Mouse (Mus musculus) MEL (cell line): ENCODE measurements around the gene Ctps. TPM values are rescaled to one million over a fixed set of nuclear protein-coding genes. Genes with fewer than 3 reads are reported as not detected.

Experiments used
- DNase-seq: peaks from one replicate; pipeline ENCODE4 v3.0.0; 2011; ENCODE audit warnings: low read depth, low spot score
- H3K27ac ChIP-seq: 2 replicates; pipeline ENCODE4 v1.5.1; 2012; ENCODE audit warnings: low read depth, mild to moderate bottlenecking, control low read depth, low read length, moderate library complexity; ENCODE audit not compliant: control insufficient read depth
- H3K27me3 ChIP-seq, 2 experiments: fragments of 150-350 bp in 1 of 2; sonication (generic) in 1 of 2; 2 replicates each; pipeline ENCODE4 v1.6.1; 2012; ENCODE audit warnings: low read length in 2 of 2, mild to moderate bottlenecking in 2 of 2, improper control_type of control experiment in 1 of 2, moderate library complexity in 1 of 2; ENCODE audit not compliant: insufficient read depth in 2 of 2, control insufficient read depth in 1 of 2
- H3K36me3 ChIP-seq, 2 experiments: 2 replicates each; pipeline ENCODE4 v1.6.1; 2012 to 2014; ENCODE audit warnings: low read length in 2 of 2, improper control_type of control experiment in 1 of 2, inconsistent platforms in 1 of 2, mild to moderate bottlenecking in 1 of 2; ENCODE audit not compliant: insufficient read depth in 2 of 2, control insufficient read depth in 1 of 2
- H3K4me1 ChIP-seq, 2 experiments: fragments of 150-350 bp in 1 of 2; sonication (generic) in 1 of 2; 2 replicates each; pipeline ENCODE4 v1.6.1; 2012; ENCODE audit warnings: low read length in 2 of 2, improper control_type of control experiment in 1 of 2, mild to moderate bottlenecking in 1 of 2; ENCODE audit not compliant: insufficient read depth in 2 of 2, control insufficient read depth in 1 of 2
- H3K4me3 ChIP-seq, 2 experiments: fragments of 150-350 bp in 1 of 2; sonication (generic) in 1 of 2; 2 replicates each; pipeline ENCODE4 v1.5.1; 2012; ENCODE audit warnings: low read depth in 2 of 2, low read length in 2 of 2, mild to moderate bottlenecking in 2 of 2, moderate library complexity in 2 of 2, control low read depth in 1 of 2, improper control_type of control experiment in 1 of 2; ENCODE audit not compliant: control insufficient read depth in 1 of 2, insufficient read depth in 1 of 2
- H3K79me2 ChIP-seq: 2 replicates; pipeline ENCODE4 v1.6.1; 2012; ENCODE audit warnings: mild to moderate bottlenecking, low read length, moderate library complexity; ENCODE audit not compliant: control insufficient read depth, poor library complexity, insufficient read depth
- H3K9ac ChIP-seq: 2 replicates; pipeline ENCODE4 v1.6.1; 2012; ENCODE audit warnings: low read depth, mild to moderate bottlenecking, control low read depth, low read length, moderate library complexity; ENCODE audit not compliant: control insufficient read depth, poor library complexity, severe bottlenecking
- H3K9me3 ChIP-seq: fragments of 150-350 bp; sonication (generic); replicated peaks from 2 replicates; pipeline ENCODE4 v1.6.1; 2012; ENCODE audit warnings: mild to moderate bottlenecking, low read length, improper control_type of control experiment, moderate library complexity; ENCODE audit not compliant: insufficient read depth
- CHD2 ChIP-seq: IDR thresholded peaks from 2 replicates; pipeline ENCODE4 v1.6.1; 2011; ENCODE audit warnings: low read length, improper control_type of control experiment
- CTCF ChIP-seq, 3 experiments: IDR thresholded peaks in 2 of 3; conservative IDR thresholded peaks in 1 of 3; 2 replicates each; pipeline ENCODE4 v1.5.1; 2011 to 2012; ENCODE audit warnings: low read length in 3 of 3, low read depth in 2 of 3, mild to moderate bottlenecking in 2 of 3, improper control_type of control experiment in 1 of 3, inconsistent platforms in 1 of 3, mixed read lengths in 1 of 3, moderate library complexity in 1 of 3; ENCODE audit not compliant: control insufficient read depth in 1 of 3, insufficient read depth in 1 of 3, poor library complexity in 1 of 3, severe bottlenecking in 1 of 3
- E2F4 ChIP-seq: IDR thresholded peaks from 2 replicates; pipeline ENCODE4 v1.6.1; 2011; ENCODE audit warnings: low read depth, low read length, improper control_type of control experiment, borderline replicate concordance
- ELF1 ChIP-seq: IDR thresholded peaks from 2 replicates; pipeline ENCODE4 v1.6.1; 2014; ENCODE audit warnings: low read depth, mild to moderate bottlenecking, inconsistent platforms, low read length, improper control_type of control experiment, moderate library complexity
- ETS1 ChIP-seq: IDR thresholded peaks from 2 replicates; pipeline ENCODE4 v1.6.1; 2012; ENCODE audit warnings: low read depth, mild to moderate bottlenecking, inconsistent platforms, low read length, improper control_type of control experiment, moderate library complexity
- GABPA ChIP-seq: IDR thresholded peaks from 2 replicates; pipeline ENCODE4 v1.6.1; 2012; ENCODE audit warnings: low read depth, mild to moderate bottlenecking, inconsistent platforms, low read length, improper control_type of control experiment, moderate library complexity
- HCFC1 ChIP-seq: IDR thresholded peaks from 2 replicates; pipeline ENCODE4 v1.6.1; 2012; ENCODE audit warnings: low read depth, mild to moderate bottlenecking, inconsistent platforms, low read length, improper control_type of control experiment, moderate library complexity
- MAX ChIP-seq: IDR thresholded peaks from 2 replicates; pipeline ENCODE4 v1.6.1; 2011; ENCODE audit warnings: low read length, improper control_type of control experiment
- POLR2A ChIP-seq, 2 experiments: IDR thresholded peaks; 2 replicates each; pipeline ENCODE4 v1.6.1; 2011 to 2012; ENCODE audit warnings: low read length in 2 of 2, mild to moderate bottlenecking in 2 of 2, control low read depth in 1 of 2, improper control_type of control experiment in 1 of 2, low read depth in 1 of 2, moderate library complexity in 1 of 2; ENCODE audit not compliant: control insufficient read depth in 1 of 2, insufficient read depth in 1 of 2, poor library complexity in 1 of 2
- RCOR1 ChIP-seq: IDR thresholded peaks from 2 replicates; pipeline ENCODE4 v1.6.1; 2012; ENCODE audit warnings: low read depth, mild to moderate bottlenecking, inconsistent platforms, low read length, improper control_type of control experiment
- TAL1 ChIP-seq: IDR thresholded peaks from 2 replicates; pipeline ENCODE4 v1.6.1; 2012; ENCODE audit warnings: mild to moderate bottlenecking, inconsistent platforms, low read length, moderate library complexity, mixed read lengths
- TBP ChIP-seq: IDR thresholded peaks from 2 replicates; pipeline ENCODE4 v1.8.0; 2011; ENCODE audit warnings: low read depth, low read length, improper control_type of control experiment
- TCF12 ChIP-seq: IDR thresholded peaks from 2 replicates; pipeline ENCODE4 v1.6.1; 2014; ENCODE audit warnings: low read depth, mild to moderate bottlenecking, inconsistent platforms, low read length, improper control_type of control experiment, moderate library complexity
- USF2 ChIP-seq, 2 experiments: IDR thresholded peaks; 2 replicates each; pipeline ENCODE4 v1.6.1; 2011 to 2012; ENCODE audit warnings: improper control_type of control experiment in 2 of 2, low read length in 2 of 2, borderline replicate concordance in 1 of 2, inconsistent platforms in 1 of 2, low read depth in 1 of 2, mild to moderate bottlenecking in 1 of 2; ENCODE audit not compliant: insufficient read depth in 1 of 2
- ZC3H11A ChIP-seq: IDR thresholded peaks from 2 replicates; pipeline ENCODE4 v1.6.1; 2012; ENCODE audit warnings: low read depth, mild to moderate bottlenecking, inconsistent platforms, low read length, improper control_type of control experiment
- polyA plus RNA-seq, 2 experiments: library from polyadenylated mRNA; stranded (reverse) in 1 of 2; unstranded in 1 of 2; fragments of >175 nt in 1 of 2; fragments of >200 nt in 1 of 2; gene quantifications; 2 replicates each; pipeline versions ENCODE4 v1.2.1 to v1.2.4; 2012; ENCODE audit warnings: low replicate concordance in 2 of 2, low read depth in 1 of 2; ENCODE audit not compliant: insufficient read length in 2 of 2, insufficient read depth in 1 of 2, missing spikeins in 1 of 2
- total RNA-seq: library from RNA; depleted of rRNA; stranded (reverse); fragments of 300-350 nt; gene quantifications from 2 replicates; pipeline ENCODE4 v1.2.3, GENCODE M21; 2012

Ctps gene
- total and polyA plus RNA-seq, 3 experiments, result 81.2 to 82.2 TPM; not detected in 1

DNA sequence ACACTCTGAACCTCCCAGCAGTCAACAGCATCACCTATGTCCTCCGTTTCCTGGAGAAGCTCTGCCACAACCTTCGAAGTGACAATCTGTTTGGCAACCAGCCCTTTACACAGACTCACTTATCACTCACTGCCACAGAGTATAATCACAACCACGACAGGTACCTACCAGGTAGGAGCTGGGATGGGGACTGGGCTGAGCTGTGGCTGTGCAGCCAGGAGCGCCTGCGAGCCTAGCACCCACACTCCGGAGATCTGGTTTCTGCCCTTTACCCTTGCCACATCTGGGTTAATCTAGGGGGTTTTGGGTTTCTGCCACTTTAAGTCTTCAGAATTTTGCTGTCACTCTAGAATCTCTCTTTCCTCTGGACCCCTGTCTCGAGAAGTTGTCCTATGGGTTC lies 53.2 kb downstream of the Ctps start:
- H3K4me1 ChIP-seq, result peaks cover 0 to 2% of the 10 kb centered on the region in 2 experiments; a peak in 1 of 4 replicates
- H3K4me3 ChIP-seq, result no peak overlapping the region
- DNase-seq, result no peak
- peaks cover 0 to 2% of the 10 kb centered on the region in 2 experiments for H3K36me3 ChIP-seq
- TF ChIP-seq POLR2A (IDR thresholded peaks at IDR 0.05; ENCODE audit: control insufficient read depth in 1 of 2, insufficient read depth in 1 of 2, low read depth in 1 of 2, low read length in 2 of 2, poor library complexity in 1 of 2), result no peak
- no peak for TF ChIP-seq HCFC1
- no peak for TF ChIP-seq ETS1
- TF ChIP-seq RCOR1, result no peak
- H3K79me2 ChIP-seq, result no peaks in the 10 kb centered on the region
- no peaks in the 10 kb centered on the region for H3K27me3 ChIP-seq
- H3K27ac ChIP-seq, result no peak overlapping the region
- H3K9ac ChIP-seq, result no peak overlapping the region
- no peaks in the 10 kb centered on the region for H3K9me3 ChIP-seq

DNA sequence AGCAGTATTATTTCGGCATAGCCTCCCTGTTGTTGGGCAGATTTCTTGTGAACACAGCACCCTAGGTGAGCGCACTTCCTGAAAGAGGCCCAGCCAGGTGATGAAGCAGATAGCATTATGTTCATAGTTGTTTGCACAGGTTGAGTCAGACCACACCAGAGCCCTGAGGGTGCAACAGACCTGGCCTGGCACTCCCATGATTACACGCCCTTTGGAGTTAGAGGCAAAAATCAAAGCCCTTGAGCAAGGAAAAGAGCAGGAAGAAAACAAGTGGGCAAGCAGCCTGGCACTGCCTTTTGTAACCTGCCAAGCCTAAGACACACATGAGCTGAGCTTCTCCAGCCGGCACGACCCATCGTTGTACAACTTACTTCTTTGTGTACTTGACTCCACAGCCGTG lies 53.6 kb downstream of the Ctps start:
- DNase-seq, result no peak
- Histone ChIP-seq H3K4me3 (no peak overlapping the region), H3K36me3 (peaks cover 0 to 2% of the 10 kb centered on the region in 2 experiments), H3K79me2 (no peaks in the 10 kb centered on the region), H3K27me3 (no peaks in the 10 kb centered on the region), H3K9ac (no peak overlapping the region), H3K4me1 (peaks cover 0 to 2% of the 10 kb centered on the region in 2 experiments; a peak in 1 of 4 replicates), H3K27ac (no peak overlapping the region), H3K9me3 (no peaks in the 10 kb centered on the region)
- TF ChIP-seq E2F4, result no peak

DNA sequence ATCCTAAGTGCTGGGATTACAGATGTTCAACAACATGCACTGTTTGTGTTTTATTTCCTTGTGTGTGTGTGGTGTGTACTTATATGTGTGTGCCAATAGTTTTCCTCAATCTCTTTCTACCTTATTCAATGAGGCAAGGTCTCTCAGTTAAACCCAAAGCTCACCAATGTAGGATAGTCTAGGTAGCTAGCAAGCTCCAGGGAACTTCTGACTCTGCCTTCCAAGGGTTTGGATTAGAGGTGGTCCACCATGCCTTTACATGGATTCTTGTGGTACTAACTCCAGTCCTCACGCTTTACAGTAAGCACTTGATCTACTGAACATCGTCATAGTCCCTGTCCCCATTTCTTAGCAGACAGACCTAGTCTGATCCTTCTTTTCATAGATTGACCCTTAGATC lies 55.7 kb downstream of the Ctps start:
- Histone ChIP-seq H3K4me1 (peaks cover 0 to 2% of the 10 kb centered on the region in 2 experiments; a peak in 1 of 4 replicates), H3K36me3 (peaks cover 0 to 5% of the 10 kb centered on the region in 2 experiments), H3K27ac (no peak overlapping the region), H3K9ac (no peak overlapping the region), H3K9me3 (no peaks in the 10 kb centered on the region), H3K79me2 (no peaks in the 10 kb centered on the region), H3K27me3 (no peaks in the 10 kb centered on the region), H3K4me3 (no peak overlapping the region)
- TF ChIP-seq CTCF (IDR thresholded peaks at IDR 0.05 in 2 of 3, conservative IDR thresholded peaks at IDR 0.05 in 1 of 3; ENCODE audit: control insufficient read depth in 1 of 3, insufficient read depth in 1 of 3, low read depth in 2 of 3, low read length in 3 of 3, poor library complexity in 1 of 3, severe bottlenecking in 1 of 3) (no peak), MAX (no peak), RCOR1 (no peak), USF2 (IDR thresholded peaks at IDR 0.05; ENCODE audit: borderline replicate concordance in 1 of 2, insufficient read depth in 1 of 2, low read depth in 1 of 2, low read length in 2 of 2) (no peak), ZC3H11A (no peak), CHD2 (no peak), TAL1 (no peak), GABPA (no peak), TBP (no peak), TCF12 (no peak), ELF1 (no peak)
- no peak for DNase-seq
